Mouse (Mus musculus) skeletal muscle tissue, adult 2 months (tissue): ENCODE data around the gene Slc25a25.

Experiments
- DNase-seq: peaks from one replicate; pipeline ENCODE4 v3.0.0-alpha.2; 2012; ENCODE audit warnings: low read depth, low spot score

Gene Slc25a25

GRCm38 (mm10) chr2:32429215-32429891 is 21.9 kb downstream of the Slc25a25 start:
- DNase-seq, result no peak

GRCm38 (mm10) chr2:32428262-32428722 is 23.0 kb downstream of the Slc25a25 start:
- no peak for DNase-seq

- DNase-seq, result no peak
These were observed 23.5 kb downstream of the Slc25a25 start for GRCm38 (mm10) chr2:32427720-32428119.

- no peak for DNase-seq
These were observed 25.1 kb downstream of the Slc25a25 start for GRCm38 (mm10) chr2:32426141-32426540.

- DNase-seq, result no peak
These were observed 25.7 kb downstream of the Slc25a25 start for GRCm38 (mm10) chr2:32425568-32425967.

- DNase-seq, result no peak
These were observed 26.4 kb downstream of the Slc25a25 start for GRCm38 (mm10) chr2:32424796-32425195.

- peak; percentile 97 for DNase-seq
These were observed 27.5 kb downstream of the Slc25a25 start for GRCm38 (mm10) chr2:32423481-32424331.

- DNase-seq, result peak; percentile 79
These were observed 29.4 kb downstream of the Slc25a25 start for GRCm38 (mm10) chr2:32421851-32422251.

- DNase-seq, result no peak
These were observed 30.6 kb downstream of the Slc25a25 start for GRCm38 (mm10) chr2:32420647-32421046.

- DNase-seq, result no peak
These were observed 31.1 kb downstream of the Slc25a25 start for GRCm38 (mm10) chr2:32420066-32420608.

GRCm38 (mm10) chr2:32419359-32419758 is 31.9 kb downstream of the Slc25a25 start:
- DNase-seq, result peak; percentile 98

GRCm38 (mm10) chr2:32418430-32419151 is 32.7 kb downstream of the Slc25a25 start:
- DNase-seq, result peak; percentile 83

GRCm38 (mm10) chr2:32417486-32417885 is 33.8 kb downstream of the Slc25a25 start:
- DNase-seq, result no peak

- peak; percentile 93 for DNase-seq
These were observed 34.7 kb downstream of the Slc25a25 start for GRCm38 (mm10) chr2:32416556-32416955.

GRCm38 (mm10) chr2:32415801-32416200 is 35.4 kb downstream of the Slc25a25 start:
- peak; percentile 90 for DNase-seq

GRCm38 (mm10) chr2:32413936-32414335 is 37.3 kb downstream of the Slc25a25 start:
- DNase-seq, result no peak

GRCm38 (mm10) chr2:32412742-32413531 is 38.3 kb downstream of the Slc25a25 start:
- DNase-seq, result no peak

- DNase-seq, result no peak
These were observed 39.8 kb downstream of the Slc25a25 start for GRCm38 (mm10) chr2:32411407-32411806.

- no peak for DNase-seq
These were observed 42.5 kb downstream of the Slc25a25 start for GRCm38 (mm10) chr2:32408429-32409424.
